Mouse (Mus musculus) lung, embryonic 16.5 days (tissue): ENCODE data around the gene Gm14226. TPM values are rescaled to one million over a fixed set of nuclear protein-coding genes. Genes with fewer than 3 reads are reported as not detected.
"Not testable (repeated sequence)": the region's sequence is repeated elsewhere in the genome, so short reads cannot be mapped to it uniquely, and the experiment has no call there.

ENCODE experiments used
- ATAC-seq: fragments of 200-750 bp; cut with Nextera tagmentation; 2 replicates; pipeline ENCODE4 v1.8.0; 2017; ENCODE audit warnings: low read depth, mild to moderate bottlenecking, moderate library complexity
- H3K27ac ChIP-seq: fragments of 300-500 bp; sonication (generic); 2 replicates; pipeline ENCODE4 v1.5.1; 2014; ENCODE audit warnings: mild to moderate bottlenecking, control low read depth, low read length
- H3K27me3 ChIP-seq: fragments of 300-500 bp; sonication (generic); 2 replicates; pipeline ENCODE4 v1.6.1; 2014; ENCODE audit warnings: low read depth, low read length, mixed read lengths; ENCODE audit not compliant: control insufficient read depth, insufficient read depth
- H3K36me3 ChIP-seq: fragments of 300-500 bp; sonication (generic); 2 replicates; pipeline ENCODE4 v1.6.1; 2014; ENCODE audit warnings: low read length; ENCODE audit not compliant: control insufficient read depth, insufficient read depth
- H3K4me1 ChIP-seq: fragments of 300-500 bp; sonication (generic); replicated peaks from 2 replicates; pipeline ENCODE4 v1.6.1; 2014; ENCODE audit warnings: low read length, mixed read lengths; ENCODE audit not compliant: control insufficient read depth, insufficient read depth
- H3K4me2 ChIP-seq: fragments of 300-500 bp; sonication (generic); 2 replicates; pipeline ENCODE4 v1.6.1; 2014; ENCODE audit warnings: low read depth, low read length, control low read depth
- H3K4me3 ChIP-seq: fragments of 300-500 bp; sonication (generic); 2 replicates; pipeline ENCODE4 v1.5.1; 2014; ENCODE audit warnings: mild to moderate bottlenecking, low read length, control low read depth
- H3K9ac ChIP-seq: fragments of 300-500 bp; sonication (generic); 2 replicates; pipeline ENCODE4 v1.6.1; 2014; ENCODE audit warnings: low read length, control low read depth
- H3K9me3 ChIP-seq: fragments of 300-500 bp; sonication (generic); 2 replicates; pipeline ENCODE4 v1.6.1; 2016; ENCODE audit warnings: low read length; ENCODE audit not compliant: control insufficient read depth
- WGBS: fragments of 180-500 bp; shearing (Covaris S2); extraction: QIAGEN DNeasy Blood & Tissue Kit; methylation state at CpG from one replicate; pipeline ENCODE4 v1.1.7; 2014; 5-methylcytosine and 5-hydroxymethylcytosine counted together
- polyA plus RNA-seq: library from polyadenylated mRNA; unstranded; fragments of >200 nt; fragmentation: Nextera tagmentation; extraction: Ambion mirVana; gene quantifications from 2 replicates; pipeline ENCODE4 v1.2.1, GENCODE M21; 2015

The Gm14226 gene
- polyA plus RNA-seq, 1 experiment from 2014 or later, result 0.21 TPM

DNA sequence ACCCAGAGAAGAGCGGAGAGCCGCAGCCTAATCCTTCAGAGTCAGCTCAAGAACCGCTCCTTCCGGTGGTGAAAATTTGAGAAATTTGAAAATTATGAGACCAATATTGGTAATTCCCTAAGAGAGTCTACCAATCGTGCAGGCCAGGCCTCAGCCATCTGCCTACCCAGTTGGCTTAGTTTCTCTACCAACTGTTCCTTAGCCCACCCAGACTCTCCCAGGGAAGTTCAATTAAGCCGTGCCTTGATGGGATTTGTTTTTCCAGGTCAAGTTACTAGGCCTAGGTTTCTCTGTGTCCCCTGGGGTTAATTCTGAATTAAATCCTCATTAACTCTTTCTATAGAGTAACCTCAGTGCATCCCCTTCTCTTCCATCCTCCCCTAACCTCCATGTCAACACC, 5.1 kb upstream of the Gm14226 start:
- no peaks in the 10 kb centered on the region for H3K4me1 ChIP-seq
- H3K4me3 ChIP-seq, result no peak overlapping the region
- WGBS, result 86% methylated on average over 6 of the region's 6 CpGs
- no peaks in the 10 kb centered on the region for H3K27me3 ChIP-seq
- no peaks in the 10 kb centered on the region for H3K9me3 ChIP-seq
- no peak overlapping the region for H3K27ac ChIP-seq
- H3K36me3 ChIP-seq, result no peaks in the 10 kb centered on the region
- no peak for ATAC-seq
- H3K9ac ChIP-seq, result no peak overlapping the region
- H3K4me2 ChIP-seq, result no peak overlapping the region

DNA sequence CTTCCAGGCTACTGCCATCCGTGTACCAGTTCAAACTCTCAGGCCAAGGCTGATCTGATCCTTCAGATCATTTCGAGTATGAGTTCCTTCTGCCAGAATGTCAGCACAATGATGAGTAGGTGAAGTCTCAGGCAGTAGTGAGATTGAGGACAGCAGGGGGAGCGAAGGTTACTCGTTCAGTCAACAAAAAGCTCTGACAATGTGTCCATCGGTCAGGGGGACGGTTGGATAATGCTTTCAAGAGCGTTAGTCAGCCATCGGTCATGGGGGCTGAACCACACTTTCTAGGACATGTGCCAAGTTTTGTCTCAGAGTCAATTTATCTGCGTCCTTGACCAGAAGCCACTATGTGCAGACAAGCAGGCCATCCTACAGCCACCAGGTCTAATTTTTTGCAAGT, 1.3 kb upstream of the Gm14226 start:
- WGBS, result 12% methylated on average over 7 of the region's 9 CpGs

DNA sequence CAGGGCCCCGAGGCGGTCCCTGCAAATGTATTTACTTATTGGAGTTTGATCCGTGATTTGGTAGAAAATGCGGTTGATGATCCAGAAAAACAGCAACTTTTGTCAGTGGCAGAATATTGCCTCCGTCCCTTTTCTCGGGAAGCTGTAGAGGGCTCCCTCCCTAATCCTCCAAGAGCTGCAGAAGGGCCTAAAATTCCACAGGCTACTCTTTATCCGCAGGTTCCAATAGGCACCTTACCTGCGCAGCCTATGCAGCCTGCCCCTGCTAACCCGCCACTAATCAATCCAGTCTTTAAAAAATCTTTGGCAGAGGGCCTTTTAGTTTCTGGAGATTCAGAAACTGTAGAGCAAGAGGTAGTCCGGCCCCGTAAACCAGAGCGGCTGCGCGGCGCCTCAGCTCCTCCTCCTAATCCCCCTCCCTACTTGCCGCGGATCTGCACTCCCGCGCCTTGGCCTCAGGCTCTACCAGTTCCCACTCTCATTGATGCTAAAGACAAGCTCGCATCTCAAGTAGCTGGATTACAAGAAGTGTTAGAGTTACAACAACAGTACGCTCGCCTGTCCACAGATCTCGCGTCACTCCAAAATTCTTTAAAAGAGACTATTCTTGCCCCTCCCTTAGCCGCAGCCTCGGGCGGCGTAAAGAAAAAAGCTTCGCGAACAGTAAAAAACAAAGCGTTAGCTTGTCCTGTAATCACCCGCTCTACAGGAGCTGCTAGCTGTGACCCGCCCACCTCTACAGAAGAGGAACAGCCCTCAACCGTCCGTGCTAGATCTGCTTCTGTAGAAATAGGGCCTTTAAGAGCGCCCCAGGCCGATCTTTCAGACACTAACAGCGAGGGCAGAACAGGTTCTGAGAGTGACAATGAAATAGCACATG, 936 bp downstream of the Gm14226 start:
- H3K4me1 ChIP-seq, result no peaks in the 10 kb centered on the region
- H3K27ac ChIP-seq, result peak overlapping the region; percentile 74
- WGBS, result under 1% methylated on average over 38 of the region's 38 CpGs

More for the DNA sequence above, 1.3 kb upstream of the Gm14226 start:
- H3K36me3 ChIP-seq, H3K4me2 ChIP-seq, H3K4me3 ChIP-seq, ATAC-seq, H3K9ac ChIP-seq, H3K27me3 ChIP-seq, H3K9me3 ChIP-seq, H3K4me1 ChIP-seq, H3K27ac ChIP-seq: not testable (repeated sequence)

DNA sequence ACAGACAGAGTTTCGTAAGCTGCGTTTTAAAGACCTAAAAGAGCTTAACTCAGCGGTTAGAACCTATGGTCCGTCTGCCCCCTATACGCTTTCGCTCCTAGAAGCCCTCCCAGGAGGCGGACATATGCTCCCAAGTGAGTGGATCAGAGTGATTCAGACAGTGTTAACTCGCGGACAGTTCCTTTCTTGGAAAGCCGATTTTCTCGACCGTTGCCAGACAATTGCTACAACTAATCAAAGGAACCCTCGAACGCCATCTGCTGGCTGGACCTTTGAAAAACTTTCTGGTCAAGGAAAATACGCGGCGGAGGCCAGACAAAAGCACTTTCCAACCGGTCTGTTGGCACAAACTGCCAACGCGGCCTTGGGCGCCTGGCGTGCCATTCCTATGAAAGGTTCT, 1.6 kb downstream of the Gm14226 start:
- Histone ChIP-seq H3K27me3 (no peaks in the 10 kb centered on the region; the same call in 1 of the 2 replicates), H3K9me3 (no peaks in the 10 kb centered on the region), H3K4me3 (peak overlapping the region; percentile 44), H3K4me2 (peak overlapping the region; percentile 60), H3K36me3 (no peaks in the 10 kb centered on the region), H3K9ac (peak overlapping the region; percentile 69), H3K27ac (peak overlapping the region; percentile 74), H3K4me1 (no peaks in the 10 kb centered on the region)
- peak; percentile 92 for ATAC-seq
- WGBS, result under 1% methylated on average over 22 of the region's 22 CpGs

More for the DNA sequence above, 936 bp downstream of the Gm14226 start:
- Histone ChIP-seq H3K4me3 (peak overlapping the region; percentile 44), H3K4me2 (peak overlapping the region; percentile 60), H3K36me3 (no peaks in the 10 kb centered on the region), H3K9me3 (no peaks in the 10 kb centered on the region), H3K9ac (peak overlapping the region; percentile 69), H3K27me3 (no peaks in the 10 kb centered on the region; the same call in 1 of the 2 replicates)
- peak; percentile 94 for ATAC-seq

DNA sequence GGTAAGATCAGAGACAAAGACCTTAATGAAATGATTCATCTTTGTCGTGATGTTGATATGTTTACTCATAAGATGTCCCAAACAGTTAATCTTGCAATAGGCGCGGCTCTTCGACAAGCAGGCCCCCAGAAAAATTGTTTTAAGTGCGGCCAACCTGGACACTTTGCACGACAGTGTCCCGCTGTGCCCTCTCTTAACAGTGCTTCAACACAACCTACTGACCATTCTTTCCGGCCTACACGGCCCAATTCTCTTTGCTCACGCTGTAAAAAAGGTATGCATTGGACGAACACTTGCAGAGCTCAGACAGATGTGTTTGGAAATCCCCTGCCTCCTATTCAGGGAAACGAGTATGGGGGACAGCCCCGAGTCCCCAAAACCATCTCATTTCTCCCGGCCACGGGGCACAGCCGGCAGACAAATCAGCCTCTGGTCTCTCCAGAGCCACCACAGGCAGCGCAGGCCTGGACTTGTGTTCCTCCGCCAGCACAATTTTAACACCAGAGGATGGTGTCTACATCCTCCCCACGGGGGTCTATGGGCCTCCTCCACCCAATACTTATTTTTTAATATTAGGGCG, 2.3 kb downstream of the Gm14226 start:
- H3K9ac ChIP-seq, H3K27ac ChIP-seq, H3K27me3 ChIP-seq, H3K36me3 ChIP-seq, H3K4me1 ChIP-seq, H3K4me3 ChIP-seq, ATAC-seq, H3K9me3 ChIP-seq: not testable (repeated sequence)
- H3K4me2 ChIP-seq, result peak overlapping the region; percentile 60; the same call in 1 of the 2 replicates
- WGBS, result 43% methylated on average over 20 of the region's 20 CpGs

DNA sequence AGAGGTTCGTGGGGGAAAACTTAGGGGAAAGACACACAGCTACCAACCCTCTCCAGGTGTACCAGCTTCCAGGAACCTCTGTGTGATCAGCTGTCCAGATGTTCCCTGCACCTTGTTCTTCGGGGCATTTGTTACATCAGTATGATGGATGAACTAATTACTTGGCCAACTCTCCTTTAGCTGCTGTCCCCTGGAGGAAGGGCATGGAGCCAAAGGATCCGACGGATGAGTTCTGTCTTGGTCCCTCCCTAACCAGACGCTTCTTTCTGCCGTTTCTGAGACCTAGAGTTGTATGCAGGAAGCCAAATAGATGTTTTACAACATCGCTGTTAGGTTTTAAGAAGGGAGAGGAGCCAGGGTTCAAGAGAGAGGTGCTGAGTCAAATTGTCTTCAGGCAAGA, 12.8 kb downstream of the Gm14226 start:
- H3K4me1 ChIP-seq, result peaks cover 7% of the 10 kb centered on the region; the same call in 1 of the 2 replicates
- WGBS, result 41% methylated on average over 7 of the region's 7 CpGs
- H3K27ac ChIP-seq, result no peak overlapping the region
- H3K9me3 ChIP-seq, result no peaks in the 10 kb centered on the region
- ATAC-seq, result no peak
- H3K9ac ChIP-seq, result no peak overlapping the region
- no peak overlapping the region for H3K4me2 ChIP-seq
- no peaks in the 10 kb centered on the region for H3K36me3 ChIP-seq
- no peaks in the 10 kb centered on the region for H3K27me3 ChIP-seq
- no peak overlapping the region for H3K4me3 ChIP-seq

DNA sequence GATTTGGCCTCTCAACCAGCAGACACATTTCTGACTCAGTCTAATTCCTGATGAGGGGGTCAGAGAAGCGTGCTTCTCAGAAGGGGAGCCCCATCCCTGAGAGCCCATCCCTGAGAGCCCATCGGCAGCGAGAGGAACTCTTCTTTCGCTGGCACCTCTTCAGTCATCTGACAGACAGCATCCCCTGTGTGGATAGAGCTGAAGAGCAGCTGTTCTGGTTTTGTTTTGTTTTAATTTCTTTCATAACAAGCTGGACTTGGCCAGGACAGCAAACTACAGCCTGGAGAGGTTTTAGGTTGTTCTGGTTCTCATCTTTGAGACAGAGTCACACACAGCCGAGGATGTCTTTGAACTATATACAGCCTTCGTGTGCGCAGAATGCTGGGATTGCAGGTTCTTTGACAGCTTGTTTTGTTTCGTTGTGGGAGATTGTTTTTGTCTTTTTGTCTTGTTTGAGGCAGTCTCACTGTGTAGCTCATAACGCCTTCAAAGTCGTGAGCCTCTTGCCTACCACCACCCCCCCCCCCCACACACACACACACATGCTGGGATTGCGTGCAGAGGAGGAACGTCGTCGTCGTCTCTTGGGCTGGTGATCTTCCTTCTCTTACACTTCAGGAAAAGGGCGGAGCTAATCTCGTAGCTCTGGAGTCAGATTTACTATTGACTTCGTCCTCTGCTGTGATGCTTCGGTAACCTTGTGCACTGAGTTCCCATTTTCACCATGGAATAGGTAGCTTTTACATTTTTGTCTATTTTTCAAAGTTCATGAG, 15.1 kb downstream of the Gm14226 start:
- Histone ChIP-seq H3K27me3 (no peaks in the 10 kb centered on the region), H3K9me3 (no peaks in the 10 kb centered on the region), H3K4me1 (peaks cover 7% of the 10 kb centered on the region; the same call in 1 of the 2 replicates), H3K4me2 (peak overlapping the region; percentile 33), H3K27ac (0 out of 2 replicates have a peak overlapping the region, but pooled peaks have one; percentile 4), H3K36me3 (no peaks in the 10 kb centered on the region), H3K9ac (no peak overlapping the region), H3K4me3 (no peak overlapping the region)
- ATAC-seq, result peak; percentile 70; the same call in 1 of the 2 replicates
- 18% methylated on average over 19 of the region's 19 CpGs for WGBS

DNA sequence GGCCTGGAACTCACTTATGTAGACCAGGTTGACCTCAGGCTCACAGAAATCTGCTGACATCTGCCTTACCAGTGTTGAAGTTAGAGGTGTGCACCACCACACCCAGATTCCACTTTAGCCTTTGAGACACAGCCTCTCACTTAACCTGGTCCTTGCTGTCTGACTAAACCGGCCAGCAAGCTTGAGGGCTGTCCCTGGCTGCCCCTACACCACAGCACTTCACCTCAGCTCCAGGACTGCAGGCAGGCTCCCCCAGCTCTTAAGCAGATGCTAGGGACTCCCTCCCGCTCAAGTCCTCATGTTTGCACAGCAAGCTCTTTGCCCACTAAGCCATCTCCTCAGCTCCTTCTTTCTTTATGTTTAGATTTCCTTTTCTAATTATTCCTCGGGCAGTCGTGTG, 21.9 kb downstream of the Gm14226 start:
- Histone ChIP-seq H3K9me3 (no peaks in the 10 kb centered on the region), H3K9ac (no peak overlapping the region), H3K4me3 (no peak overlapping the region), H3K27ac (no peak overlapping the region), H3K36me3 (no peaks in the 10 kb centered on the region), H3K27me3 (no peaks in the 10 kb centered on the region), H3K4me1 (no peaks in the 10 kb centered on the region), H3K4me2 (no peak overlapping the region)
- ATAC-seq, result peak; percentile 57; the same call in 1 of the 2 replicates
- WGBS, result 39% methylated on average over 4 of the region's 4 CpGs

DNA sequence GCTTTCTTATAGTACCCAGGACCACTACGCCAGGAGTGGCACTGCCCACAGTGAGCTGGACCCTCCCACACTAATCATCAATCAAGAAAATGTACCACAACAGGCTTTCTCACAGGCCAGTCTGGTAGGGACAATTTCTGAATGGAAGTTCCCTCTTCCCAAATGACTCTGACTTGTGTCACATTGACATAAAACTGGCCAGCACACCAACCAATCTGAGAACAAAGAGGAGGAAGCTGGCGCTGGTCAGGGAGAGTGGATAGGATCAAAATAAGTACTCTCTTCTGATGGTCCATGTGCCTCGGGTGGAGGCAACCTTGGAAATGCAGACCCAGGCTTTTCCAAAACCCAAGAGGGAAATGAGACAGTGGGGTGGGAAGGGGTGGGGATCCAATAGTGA, 26.5 kb downstream of the Gm14226 start:
- Histone ChIP-seq H3K4me3 (no peak overlapping the region), H3K27me3 (no peaks in the 10 kb centered on the region), H3K9ac (no peak overlapping the region), H3K36me3 (no peaks in the 10 kb centered on the region), H3K9me3 (no peaks in the 10 kb centered on the region), H3K4me1 (no peaks in the 10 kb centered on the region), H3K27ac (no peak overlapping the region), H3K4me2 (no peak overlapping the region)
- WGBS, result 71% methylated on average over 3 of the region's 3 CpGs
- no peak for ATAC-seq
